8 mouse cellular contexts compared by ENCODE assay signal in the genomic region with DNA sequence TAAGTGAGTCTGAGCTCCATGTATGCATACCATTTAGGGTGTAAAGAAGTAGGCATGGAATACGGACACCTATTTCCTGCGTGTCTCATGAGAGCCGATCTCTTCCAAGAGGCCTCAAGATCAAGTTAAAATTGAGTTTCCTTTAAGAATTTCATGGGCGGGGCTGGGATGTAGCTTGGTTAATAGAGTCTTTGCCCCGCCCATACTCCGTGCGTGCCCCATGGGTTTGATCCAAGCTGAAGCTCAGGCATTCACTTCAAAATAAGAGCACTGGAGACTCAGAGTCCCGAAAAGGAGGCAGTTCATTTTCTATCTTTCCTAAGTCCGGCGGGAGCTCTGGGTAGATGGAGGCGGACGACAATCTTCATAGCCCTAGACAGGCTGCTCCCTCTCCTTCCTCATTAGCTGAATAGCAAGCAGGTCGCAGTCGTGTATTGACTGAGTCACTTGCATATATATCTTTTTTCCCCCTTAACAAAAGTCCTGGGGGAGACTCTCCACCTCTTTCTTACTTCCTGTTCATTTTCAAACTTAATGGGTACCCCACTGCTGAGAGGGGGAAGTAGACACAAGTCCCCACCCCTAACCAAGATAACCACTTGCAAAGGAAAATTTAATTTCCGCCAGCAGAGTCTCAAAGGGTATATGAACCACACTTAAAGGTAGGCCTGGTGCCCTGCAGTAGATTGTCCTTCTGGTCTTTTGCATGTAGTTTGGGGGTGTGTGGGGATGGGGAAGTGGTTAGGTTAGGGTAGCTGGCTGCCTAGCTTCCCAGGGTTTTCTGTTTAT.
DNase-seq lines count a peak whose midpoint lies in the region; ATAC-seq and TF ChIP-seq lines count a peak whose summit lies in the region.

No protein-coding gene starts in this region.

- H3K9me3 ChIP-seq in E14TG2a.4 (ENCODE audit: low read length) = peaks cover 19% of the 10 kb centered on the region
- no peaks in the 10 kb centered on the region for H3K9me3 ChIP-seq in forebrain, embryonic 14.5 days (replicated peaks; ENCODE audit: control insufficient read depth, low read length)
- H3K9me3 ChIP-seq in hindbrain, embryonic 14.5 days (ENCODE audit: control insufficient read depth, low read length) = no peaks in the 10 kb centered on the region
- H3K9me3 ChIP-seq in midbrain, embryonic 15.5 days = no peaks in the 10 kb centered on the region

- ATAC-seq in forebrain, embryonic 14.5 days = peak; percentile 73; the same call in 1 of the 2 replicates
- no peak for ATAC-seq in hindbrain, embryonic 14.5 days (ENCODE audit: low FRiP score)
- no peak for ATAC-seq in midbrain, embryonic 15.5 days (replicated peaks)
- no peak for ATAC-seq in monocyte, adult 5-6 weeks (replicated peaks; ENCODE audit: insufficient number of reproducible peaks, low FRiP score, low TSS enrichment, poor library complexity, severe bottlenecking)

- H3K4me2 ChIP-seq in forebrain, embryonic 14.5 days (ENCODE audit: low read length) = peak overlapping the region; percentile 24; the same call in 1 of the 2 replicates
- peak overlapping the region; percentile 17 for H3K4me2 ChIP-seq in hindbrain, embryonic 14.5 days (replicated peaks)
- H3K4me2 ChIP-seq in midbrain, embryonic 15.5 days = peak overlapping the region; percentile 30

- DNase-seq in adrenal gland, postnatal 36 days = peak; percentile 3 to 8
- peak; percentile 84 for DNase-seq in forebrain, embryonic 14.5 days (ENCODE audit: low spot score)
- peak; percentile 63 for DNase-seq in hindbrain, embryonic 14.5 days (ENCODE audit: low spot score)
- peak; percentile 59 for DNase-seq in liver
- no peak for DNase-seq in layer of hippocampus, adult 9-11 months

- H3K27me3 ChIP-seq in E14TG2a.4 (ENCODE audit: insufficient read depth, low read length) = no peaks in the 10 kb centered on the region
- no peaks in the 10 kb centered on the region for H3K27me3 ChIP-seq in forebrain, embryonic 14.5 days (replicated peaks; ENCODE audit: control insufficient read depth, insufficient read depth, low read length)
- no peaks in the 10 kb centered on the region for H3K27me3 ChIP-seq in hindbrain, embryonic 14.5 days (ENCODE audit: control insufficient read depth, insufficient read depth, low read length)
- no peaks in the 10 kb centered on the region for H3K27me3 ChIP-seq in midbrain, embryonic 15.5 days (replicated peaks)

- peak overlapping the region; percentile 46 for H3K4me3 ChIP-seq in E14TG2a.4 (replicated peaks; ENCODE audit: low read length)
- H3K4me3 ChIP-seq in forebrain, embryonic 14.5 days (ENCODE audit: low read depth, low read length) = no peak overlapping the region
- no peak overlapping the region for H3K4me3 ChIP-seq in hindbrain, embryonic 14.5 days (replicated peaks; ENCODE audit: low read length)
- no peak overlapping the region for H3K4me3 ChIP-seq in midbrain, embryonic 15.5 days

- WGBS in forebrain, embryonic 14.5 days = 27% methylated on average over 15 of the region's 15 CpGs
- WGBS in hindbrain, embryonic 14.5 days = 29% methylated on average over 15 of the region's 15 CpGs
- 28% methylated on average over 15 of the region's 15 CpGs for WGBS in midbrain, embryonic 15.5 days

- no peaks in the 10 kb centered on the region for H3K36me3 ChIP-seq in E14TG2a.4 (ENCODE audit: insufficient read depth, low read length)
- no peaks in the 10 kb centered on the region for H3K36me3 ChIP-seq in forebrain, embryonic 14.5 days (ENCODE audit: control insufficient read depth, insufficient read depth, low read length)
- no peaks in the 10 kb centered on the region for H3K36me3 ChIP-seq in hindbrain, embryonic 14.5 days (replicated peaks; ENCODE audit: control insufficient read depth, insufficient read depth)
- H3K36me3 ChIP-seq in midbrain, embryonic 15.5 days (replicated peaks) = no peaks in the 10 kb centered on the region

- no peak for TF ChIP-seq CTCF in E14TG2a.4 (conservative IDR thresholded peaks at IDR 0.05; ENCODE audit: low read length)

- no peak overlapping the region for H3K27ac ChIP-seq in forebrain, embryonic 14.5 days (ENCODE audit: low read depth, low read length)
- no peak overlapping the region for H3K27ac ChIP-seq in hindbrain, embryonic 14.5 days
- no peak overlapping the region for H3K27ac ChIP-seq in midbrain, embryonic 15.5 days

- H3K9ac ChIP-seq in forebrain, embryonic 14.5 days (ENCODE audit: low read length) = no peak overlapping the region
- no peak overlapping the region for H3K9ac ChIP-seq in hindbrain, embryonic 14.5 days
- no peak overlapping the region for H3K9ac ChIP-seq in midbrain, embryonic 15.5 days

- peaks cover 22% of the 10 kb centered on the region for H3K4me1 ChIP-seq in E14TG2a.4 (replicated peaks; ENCODE audit: low read depth, low read length)
- 0 out of 2 replicates have a peak, but pooled peaks cover 2% of the 10 kb centered on the region for H3K4me1 ChIP-seq in forebrain, embryonic 14.5 days (ENCODE audit: control insufficient read depth, insufficient read depth, low read length)
- no peaks in the 10 kb centered on the region; the same call in 1 of the 2 replicates for H3K4me1 ChIP-seq in hindbrain, embryonic 14.5 days (replicated peaks; ENCODE audit: control insufficient read depth, insufficient read depth, low read length)
- no peaks in the 10 kb centered on the region for H3K4me1 ChIP-seq in midbrain, embryonic 15.5 days
